Mouse (Mus musculus): ENCODE measurements around the gene Auts2.

The Auts2 gene

GRCm38 (mm10) chr5:132255579-132255978 is 287.6 kb downstream of the Auts2 start:
- no peak for DNase-seq (ENCODE audit: low spot score)

DNA sequence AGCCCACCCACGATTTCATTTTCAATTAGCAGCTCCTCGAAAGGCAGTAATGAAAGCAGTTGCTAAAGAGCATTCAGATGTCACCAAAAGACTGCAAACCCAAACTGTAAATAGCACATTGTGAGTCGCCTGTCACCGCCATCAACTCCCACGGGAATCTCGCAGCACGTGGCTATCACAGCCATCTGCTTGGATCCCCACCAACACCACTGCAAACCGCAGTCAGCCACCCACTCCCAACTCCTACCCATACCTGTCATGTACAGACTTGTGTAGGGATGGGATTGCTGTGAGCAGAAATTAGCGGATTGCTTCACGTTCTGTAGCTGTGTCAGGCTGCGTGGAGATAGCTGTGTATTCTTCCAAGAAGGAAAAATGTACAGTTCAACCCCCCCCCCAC is 293.6 kb downstream of the Auts2 start:
- DNase-seq (ENCODE audit: low spot score), result peak; percentile 39

DNA sequence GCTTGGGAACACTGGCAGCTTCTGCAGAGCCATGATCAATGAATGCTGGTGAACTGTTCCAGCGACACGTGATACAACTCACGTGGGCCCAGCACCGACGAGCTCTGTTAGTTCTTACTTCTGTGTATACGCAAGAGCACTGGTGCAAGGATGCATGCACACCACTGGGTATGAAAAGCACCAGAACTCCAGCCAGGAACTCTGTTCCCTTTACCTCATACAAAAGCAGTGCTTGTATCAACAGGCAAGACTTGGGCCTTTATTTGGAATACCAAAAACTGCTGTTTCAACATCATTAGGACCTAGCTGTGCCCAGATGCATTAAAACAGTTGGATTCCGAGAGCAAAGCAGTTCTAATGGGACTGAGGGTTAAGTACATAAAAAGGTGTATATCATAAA is 295.1 kb downstream of the Auts2 start:
- DNase-seq (ENCODE audit: low spot score), result no peak

GRCm38 (mm10) chr5:132235460-132235859 is 307.7 kb downstream of the Auts2 start:
- no peak for DNase-seq (ENCODE audit: low spot score)

DNA sequence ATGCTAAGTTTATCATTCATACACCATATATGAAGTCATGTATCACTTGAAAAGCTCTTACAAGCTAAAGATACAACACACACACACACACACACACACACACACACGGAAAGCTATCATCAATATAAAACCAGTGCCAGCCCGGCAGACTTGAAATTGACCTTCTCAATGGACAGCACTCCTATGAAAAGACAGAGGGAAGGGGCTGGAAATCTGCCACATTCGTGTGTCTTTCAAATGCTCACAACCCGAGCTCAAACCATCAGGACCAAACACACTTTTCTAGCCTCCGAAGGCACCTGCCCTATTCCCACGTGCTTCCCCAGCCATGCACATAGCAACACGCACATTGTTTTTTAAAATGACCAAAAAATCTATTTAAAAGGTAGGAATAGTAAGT is 308.7 kb downstream of the Auts2 start:
- no peak for DNase-seq (ENCODE audit: low spot score)

DNA sequence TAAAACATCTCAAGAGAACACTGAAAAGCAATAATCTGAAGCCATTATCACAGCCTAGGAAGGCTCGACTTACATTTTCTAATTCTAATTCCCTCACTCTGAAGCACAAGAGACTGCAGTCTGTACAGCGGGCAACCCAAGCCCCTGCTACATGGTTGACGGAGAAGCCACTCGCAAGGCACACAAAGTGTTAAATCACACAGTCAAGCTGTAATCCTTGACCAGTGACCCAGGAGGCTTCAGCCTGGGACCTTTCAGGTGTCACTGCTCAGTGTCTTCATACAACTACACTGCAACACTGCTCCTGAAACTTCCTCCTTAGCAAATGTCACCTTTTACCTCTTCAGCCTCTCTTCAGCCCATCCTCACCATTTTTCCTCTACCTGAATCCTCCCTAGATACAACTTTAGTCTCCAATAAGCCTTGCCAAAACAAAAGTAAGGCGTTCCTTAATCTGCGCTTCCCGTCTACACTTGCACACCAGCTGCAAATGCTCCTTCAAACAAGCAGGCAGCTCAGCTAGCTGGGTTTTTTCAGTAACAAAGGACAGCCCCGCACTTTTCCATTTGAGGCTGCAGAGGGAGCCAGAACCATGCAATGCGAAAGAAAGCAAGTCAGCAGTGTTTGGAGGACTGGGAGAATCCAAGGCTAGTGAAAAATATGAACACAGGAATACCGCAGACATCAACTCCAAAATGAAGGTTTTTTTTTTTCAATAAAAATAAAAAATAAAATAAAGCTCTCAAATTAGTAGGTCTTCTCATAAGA is 311.7 kb downstream of the Auts2 start:
- peak; percentile 66 for DNase-seq (ENCODE audit: low spot score)

- peak; percentile 22 for DNase-seq (ENCODE audit: low spot score)
These were observed 313.3 kb downstream of the Auts2 start for GRCm38 (mm10) chr5:132229644-132230357.

- no peak for DNase-seq (ENCODE audit: low spot score)
These were observed 314.1 kb downstream of the Auts2 start for GRCm38 (mm10) chr5:132229023-132229422.

- no peak for DNase-seq (ENCODE audit: low spot score)
These were observed 322.7 kb downstream of the Auts2 start for GRCm38 (mm10) chr5:132220376-132220930.

- DNase-seq (ENCODE audit: low spot score), result no peak
These were observed 327.0 kb downstream of the Auts2 start for GRCm38 (mm10) chr5:132216143-132216542.

DNA sequence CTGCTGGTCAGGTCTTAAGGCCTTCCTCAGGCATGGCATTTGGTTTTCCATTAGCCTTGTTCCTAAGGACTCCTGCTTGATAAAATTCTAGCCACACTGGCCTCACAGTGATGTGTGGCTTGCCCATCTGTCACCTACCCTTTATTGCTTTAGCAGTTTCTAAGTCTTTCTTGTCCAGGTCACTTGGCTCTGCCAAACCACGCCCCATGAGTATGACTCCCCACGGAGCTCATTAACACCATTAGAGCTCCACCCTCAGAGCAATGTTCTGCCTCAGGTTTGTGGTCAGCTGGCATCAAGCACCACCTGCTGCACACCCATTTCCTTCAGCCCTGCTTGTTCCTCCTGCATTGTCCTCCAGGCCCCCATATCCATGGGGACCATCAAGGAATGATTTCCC is 330.7 kb downstream of the Auts2 start:
- DNase-seq (ENCODE audit: low spot score), result no peak

- DNase-seq (ENCODE audit: low spot score), result no peak
These were observed 333.4 kb downstream of the Auts2 start for GRCm38 (mm10) chr5:132209694-132210093.

- DNase-seq (ENCODE audit: low spot score), result no peak
These were observed 336.9 kb downstream of the Auts2 start for GRCm38 (mm10) chr5:132206220-132206619.

DNA sequence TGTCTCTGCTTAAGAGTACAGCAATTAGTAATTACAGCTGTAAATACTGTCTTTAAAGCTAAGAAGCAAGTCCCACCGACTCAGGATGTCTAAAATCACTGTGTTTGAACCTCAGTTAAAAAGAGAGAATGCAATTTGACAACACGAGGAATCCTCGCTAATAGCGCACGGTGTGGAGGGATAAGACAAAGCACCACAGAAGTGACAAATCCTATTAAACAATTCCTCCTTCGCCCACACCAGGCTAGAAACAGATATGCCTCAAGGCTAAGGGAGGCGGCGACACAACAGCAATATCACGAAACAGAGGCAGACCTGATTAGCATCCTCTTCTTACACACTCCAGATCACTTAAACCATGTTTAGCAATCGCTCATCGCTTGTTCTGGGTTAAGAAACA is 339.3 kb downstream of the Auts2 start:
- no peak for DNase-seq (ENCODE audit: low spot score)

DNA sequence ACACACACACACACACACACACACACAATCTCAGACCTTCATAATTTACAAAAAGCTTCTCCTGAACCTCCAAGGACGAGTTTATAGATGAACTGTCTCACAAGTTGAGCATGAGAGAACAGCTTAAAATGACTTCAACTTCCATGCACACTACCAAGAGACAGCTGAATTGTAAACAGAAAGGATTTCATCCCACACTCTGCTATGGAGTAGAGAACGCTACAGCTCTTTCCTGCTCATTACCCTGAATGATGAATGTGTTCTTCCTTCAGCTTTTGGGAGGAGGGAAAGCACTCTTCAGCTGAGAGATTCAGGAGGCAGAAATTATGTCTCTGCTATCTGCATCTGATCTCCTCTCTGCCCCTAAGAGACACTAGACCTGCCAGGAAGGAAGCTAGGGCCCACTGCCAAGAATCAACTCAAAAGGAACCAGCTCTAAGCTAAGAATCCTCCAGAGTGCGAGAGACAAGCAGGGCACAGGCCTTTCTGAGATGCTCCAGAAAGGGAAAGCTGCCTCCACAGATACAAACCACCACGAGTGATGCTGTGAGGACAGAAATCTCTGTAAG is 342.0 kb downstream of the Auts2 start:
- no peak for DNase-seq (ENCODE audit: low spot score)

DNA sequence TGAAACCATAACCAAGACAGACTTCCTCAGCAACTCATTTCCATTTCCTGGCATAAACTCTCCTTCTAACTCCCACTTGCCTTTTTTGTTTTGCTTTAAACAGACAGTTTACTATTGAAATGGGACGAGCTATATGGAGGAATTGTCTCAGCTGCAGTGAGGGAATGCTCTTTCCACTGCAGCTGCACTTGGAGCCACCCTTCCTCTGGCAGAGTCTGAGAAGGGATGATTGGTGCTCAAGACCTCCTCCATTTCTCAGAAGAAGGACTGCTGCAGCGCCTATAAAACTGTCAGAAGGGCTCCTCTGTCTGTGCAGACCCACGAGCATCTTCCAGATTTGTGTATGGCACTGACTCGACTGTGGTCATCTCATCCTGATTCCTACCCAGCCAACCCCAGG is 342.5 kb downstream of the Auts2 start:
- no peak for DNase-seq (ENCODE audit: low spot score)

GRCm38 (mm10) chr5:132195048-132195533 is 348.1 kb downstream of the Auts2 start:
- no peak for DNase-seq (ENCODE audit: low spot score)

GRCm38 (mm10) chr5:132190190-132190589 is 353.0 kb downstream of the Auts2 start:
- DNase-seq (ENCODE audit: low spot score), result no peak

GRCm38 (mm10) chr5:132186659-132187058 is 356.5 kb downstream of the Auts2 start:
- DNase-seq (ENCODE audit: low spot score), result no peak

DNA sequence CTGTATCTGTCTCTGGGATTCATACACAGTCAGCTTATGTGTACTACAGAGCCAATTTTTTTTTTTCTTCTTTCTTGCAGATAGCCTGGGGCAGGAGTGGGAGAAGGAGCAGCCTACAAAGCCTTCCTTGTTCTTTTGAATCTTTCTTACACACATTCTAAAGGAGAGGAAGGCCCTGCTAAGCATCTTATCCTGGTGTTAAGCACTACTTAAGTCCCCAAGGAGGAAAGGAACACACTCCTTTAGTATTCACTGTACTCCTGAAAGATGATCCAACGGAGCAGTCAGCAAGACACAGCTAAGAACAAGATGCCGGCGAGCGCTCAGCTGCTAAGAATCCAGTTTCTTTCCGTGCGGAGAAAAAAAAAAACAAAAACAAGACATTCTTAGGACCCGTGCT is 356.9 kb downstream of the Auts2 start:
- DNase-seq (ENCODE audit: low spot score), result no peak

DNA sequence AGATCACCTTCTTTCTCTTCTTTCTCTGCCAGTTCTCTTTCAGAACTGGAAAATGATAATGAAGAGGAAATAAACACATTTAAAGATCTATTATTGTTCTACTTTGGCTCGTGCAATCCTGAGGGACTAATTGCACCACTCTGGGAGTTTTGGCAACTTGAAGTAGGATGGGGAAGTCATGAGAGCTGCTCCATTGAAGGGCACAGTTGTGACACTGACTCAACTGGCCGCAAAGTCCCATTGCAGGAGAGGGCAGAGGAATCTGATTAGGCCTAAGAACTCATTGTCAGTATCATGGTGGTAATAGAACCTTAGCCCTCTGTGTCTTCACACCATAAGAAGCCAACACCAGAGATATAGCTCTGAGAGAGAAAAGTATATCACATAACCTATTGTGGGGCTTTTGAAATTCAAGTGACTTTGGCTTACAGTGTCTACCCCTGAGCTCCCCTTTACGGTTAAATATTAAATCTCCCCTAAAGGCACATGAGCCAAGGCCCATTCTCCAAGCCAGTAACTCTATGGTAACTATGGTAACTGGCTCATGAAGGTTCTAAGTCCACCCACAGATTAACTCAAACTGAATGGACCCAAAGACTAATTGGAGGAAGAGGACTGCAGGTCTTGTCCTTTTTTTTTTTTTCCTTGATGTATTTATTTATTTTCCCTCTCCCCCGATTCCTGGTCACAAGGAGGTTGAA is 358.6 kb downstream of the Auts2 start:
- no peak for DNase-seq (ENCODE audit: low spot score)

DNA sequence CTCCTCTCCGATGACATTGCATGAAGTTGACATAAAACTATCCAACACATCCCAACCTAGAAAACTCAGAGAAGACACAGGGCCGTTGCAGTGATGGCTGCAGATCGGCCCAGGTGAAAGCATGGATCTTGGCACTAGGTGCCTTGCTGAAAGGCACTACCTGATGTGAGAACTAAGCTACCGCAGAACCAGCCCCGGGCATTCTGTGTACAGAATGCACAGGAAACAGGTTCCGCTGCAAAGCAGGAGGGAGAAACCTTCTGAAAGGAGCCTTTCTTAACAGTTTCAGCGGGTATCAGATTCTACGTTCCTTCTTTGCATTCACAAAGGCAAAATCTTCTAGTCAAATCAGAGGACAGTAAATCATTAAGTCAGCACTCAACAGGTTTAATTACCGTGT is 361.1 kb downstream of the Auts2 start:
- DNase-seq (ENCODE audit: low spot score), result no peak

All from layer of hippocampus, adult 9-10 months (tissue).